Comparison of ENCODE assay signal across 24 mouse cellular contexts in the genomic region with DNA sequence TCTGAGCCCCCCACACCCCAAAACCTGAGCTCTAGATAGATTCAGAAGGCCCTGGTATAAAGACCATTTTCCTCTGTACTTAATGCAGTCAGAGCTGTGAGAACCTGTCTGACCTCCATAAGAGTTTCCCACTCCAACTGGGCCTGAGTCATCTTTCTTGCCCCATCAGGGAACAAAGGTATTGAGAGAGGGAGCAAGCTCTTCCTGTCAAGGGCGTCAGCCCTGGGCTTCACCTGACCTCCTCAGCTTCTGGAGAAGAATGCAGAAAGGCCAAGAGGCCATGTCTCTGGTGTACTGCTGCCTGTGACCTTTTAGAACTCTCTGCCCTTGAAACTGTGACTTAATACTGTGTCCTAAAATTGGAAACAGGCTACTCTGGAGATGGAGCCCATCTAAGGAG.
DNase-seq lines count a peak whose midpoint lies in the region; ATAC-seq and TF ChIP-seq lines count a peak whose summit lies in the region.
"Had no signal": no experiment of that assay in that cellular context is flagged by ENCODE, and none has a peak within 500 bp of the region (broad histone marks: within the 10 kb centered on the region; RNA-seq: fewer than 3 reads in every experiment).

No protein-coding gene starts in this region.

- H3K4me3 ChIP-seq in gastrocnemius, adult 2 months, result no peak overlapping the region
- H3K4me3 ChIP-seq in heart, embryonic 16.5 days (ENCODE audit: low read length), result no peak overlapping the region
- H3K4me3 ChIP-seq in embryonic facial prominence, embryonic 11.5 days (ENCODE audit: low read depth, low read length), result no peak overlapping the region
- no peak overlapping the region for H3K4me3 ChIP-seq in forebrain, postnatal 0 days (ENCODE audit: low read depth, low read length)
- H3K4me3 ChIP-seq: forebrain, embryonic 12.5 days; left cerebral cortex, adult 2 months; midbrain, embryonic 10.5 days had no signal

- no peaks in the 10 kb centered on the region for H3K27me3 ChIP-seq in heart, embryonic 16.5 days (ENCODE audit: control insufficient read depth, insufficient read depth, low read length)
- H3K27me3 ChIP-seq in embryonic facial prominence, embryonic 11.5 days (ENCODE audit: control insufficient read depth, insufficient read depth, low read length), result no peaks in the 10 kb centered on the region
- H3K27me3 ChIP-seq in forebrain, postnatal 0 days (ENCODE audit: insufficient read depth, low read length), result no peaks in the 10 kb centered on the region
- H3K27me3 ChIP-seq: forebrain, embryonic 12.5 days had no signal

- peaks cover 30% of the 10 kb centered on the region for H3K36me3 ChIP-seq in heart, embryonic 16.5 days (ENCODE audit: control insufficient read depth, insufficient read depth)
- H3K36me3 ChIP-seq in embryonic facial prominence, embryonic 11.5 days (replicated peaks; ENCODE audit: control insufficient read depth, insufficient read depth, low read depth, low read length), result no peaks in the 10 kb centered on the region
- peaks cover 12% of the 10 kb centered on the region; the same call in 1 of the 2 replicates for H3K36me3 ChIP-seq in forebrain, postnatal 0 days (ENCODE audit: insufficient read depth)

- peak overlapping the region; percentile 40; the same call in 1 of the 2 replicates for H3K27ac ChIP-seq in gastrocnemius, adult 2 months
- peak overlapping the region; percentile 9; the same call in 1 of the 2 replicates for H3K27ac ChIP-seq in heart, embryonic 16.5 days (ENCODE audit: low read length)
- no peak overlapping the region for H3K27ac ChIP-seq in embryonic facial prominence, embryonic 11.5 days (replicated peaks; ENCODE audit: low read depth, low read length)
- H3K27ac ChIP-seq in forebrain, postnatal 0 days (ENCODE audit: low read depth, low read length), result no peak overlapping the region
- H3K27ac ChIP-seq: forebrain, embryonic 12.5 days; left cerebral cortex, adult 2 months; macrophage; midbrain, embryonic 10.5 days had no signal

- no peak overlapping the region for H3K4me2 ChIP-seq in heart, embryonic 16.5 days (ENCODE audit: low read depth, low read length)
- H3K4me2 ChIP-seq in embryonic facial prominence, embryonic 11.5 days (ENCODE audit: low read depth, low read length), result no peak overlapping the region
- no peak overlapping the region for H3K4me2 ChIP-seq in forebrain, postnatal 0 days (ENCODE audit: low read depth)
- H3K4me2 ChIP-seq: forebrain, embryonic 12.5 days; liver, embryonic 11.5 days had no signal

- DNase-seq in gastrocnemius, adult 2 months, result no peak
- DNase-seq in gastrocnemius, postnatal 4 days (ENCODE audit: low spot score in 2 of 2), result no peak
- no peak for DNase-seq in heart, postnatal 4 days
- DNase-seq in NIH3T3 (ENCODE audit: low read depth), result peak; percentile 21
- DNase-seq in embryonic facial prominence, embryonic 11.5 days (ENCODE audit: low spot score), result peak; percentile 6
- DNase-seq in kidney, adult 9 months, result no peak
- no peak for DNase-seq in forebrain, postnatal 0 days
- DNase-seq: adrenal gland, postnatal 25 days; cerebellum, adult 11 months; cerebellum, postnatal 10 days; gastrocnemius, postnatal 14 days; kidney, adult 8-10 months; layer of hippocampus, adult 9-11 months; retina, postnatal 1 day; right cerebral cortex, postnatal 4 days; thymus, postnatal 14 days had no signal

- H3K9ac ChIP-seq in heart, embryonic 16.5 days (ENCODE audit: low read length), result no peak overlapping the region
- H3K9ac ChIP-seq in embryonic facial prominence, embryonic 11.5 days (replicated peaks; ENCODE audit: low read length), result no peak overlapping the region
- no peak overlapping the region for H3K9ac ChIP-seq in forebrain, postnatal 0 days
- H3K9ac ChIP-seq: forebrain, embryonic 12.5 days had no signal

- peaks cover 7% of the 10 kb centered on the region; the same call in 1 of the 2 replicates for H3K4me1 ChIP-seq in heart, embryonic 16.5 days (ENCODE audit: control insufficient read depth, insufficient read depth, low read length)
- H3K4me1 ChIP-seq in embryonic facial prominence, embryonic 11.5 days (ENCODE audit: control insufficient read depth, insufficient read depth, low read length), result no peaks in the 10 kb centered on the region
- H3K4me1 ChIP-seq in forebrain, postnatal 0 days (ENCODE audit: insufficient read depth), result no peaks in the 10 kb centered on the region
- H3K4me1 ChIP-seq: midbrain, embryonic 10.5 days had no signal

- H3K9me3 ChIP-seq in heart, embryonic 16.5 days (replicated peaks; ENCODE audit: control insufficient read depth, low read length), result no peaks in the 10 kb centered on the region
- H3K9me3 ChIP-seq in embryonic facial prominence, embryonic 11.5 days (replicated peaks; ENCODE audit: control insufficient read depth, low read length), result no peaks in the 10 kb centered on the region
- H3K9me3 ChIP-seq in forebrain, postnatal 0 days (ENCODE audit: low read length), result no peaks in the 10 kb centered on the region
- H3K9me3 ChIP-seq: forebrain, embryonic 12.5 days; midbrain, embryonic 10.5 days had no signal

- TF ChIP-seq CTCF in gastrocnemius, adult 2 months (IDR thresholded peaks at IDR 0.05), result no peak
- no peak for TF ChIP-seq CTCF in forebrain, postnatal 0 days (IDR thresholded peaks at IDR 0.05; ENCODE audit: low read depth)

- 42% methylated on average over 1 of the region's 1 CpGs for WGBS in heart, embryonic 16.5 days
- 16% methylated on average over 1 of the region's 1 CpGs for WGBS in embryonic facial prominence, embryonic 11.5 days
- 82% methylated on average over 1 of the region's 1 CpGs for WGBS in forebrain, postnatal 0 days

- intact Hi-C loops in gastrocnemius, adult 2 months (cut with DNase I), result no loop called here

- no peak for ATAC-seq in heart, embryonic 16.5 days (replicated peaks; ENCODE audit: extremely low read depth, insufficient read depth, low FRiP score)
- no peak for ATAC-seq in embryonic facial prominence, embryonic 11.5 days (replicated peaks; ENCODE audit: insufficient number of reproducible peaks, low FRiP score, low TSS enrichment, low read depth)
- ATAC-seq in forebrain, postnatal 0 days, result no peak
- ATAC-seq: activated CD4-positive, CD25-positive, alpha-beta regulatory T cell, adult 4 months; CD4-positive, CD25-positive, alpha-beta regulatory T cell, adult 4 months had no signal

Comparison
In these comparisons a context has a peak if more than half of its experiments do, and no peak if none do; other contexts are left out.
1. DNase-seq: peak in NIH3T3 (single experiment) and embryonic facial prominence, embryonic 11.5 days (single experiment); none in gastrocnemius, adult 2 months (single experiment), gastrocnemius, postnatal 4 days (0 of 2), heart, postnatal 4 days (single experiment), kidney, adult 9 months (single experiment) and forebrain, postnatal 0 days (single experiment).
2. H3K27ac ChIP-seq: peak in gastrocnemius, adult 2 months (single experiment) and heart, embryonic 16.5 days (single experiment); none in embryonic facial prominence, embryonic 11.5 days (single experiment) and forebrain, postnatal 0 days (single experiment).